Mouse (Mus musculus): ENCODE data around the gene Chst11.

Gene Chst11

DNA sequence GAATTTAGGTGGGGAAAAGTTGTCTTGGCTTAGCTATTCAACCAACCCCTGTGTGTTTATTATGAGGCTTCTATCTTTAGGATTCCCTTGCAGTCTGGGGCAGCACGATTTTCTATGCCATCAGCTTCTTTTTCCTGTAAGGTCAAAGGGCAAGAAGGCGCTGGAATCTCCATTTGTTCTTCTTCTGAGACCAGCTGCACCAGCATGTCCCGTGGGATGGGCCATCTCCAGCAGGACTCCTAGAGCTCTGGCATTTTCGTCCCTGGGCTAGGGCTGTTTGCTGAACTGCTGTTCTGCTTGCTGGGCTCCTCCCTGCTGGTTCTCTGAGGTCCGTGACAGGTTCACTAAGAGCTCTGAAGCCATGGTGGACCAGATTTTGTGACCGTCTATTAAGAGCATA, 45.6 kb downstream of the Chst11 start:
- no peak for DNase-seq (ENCODE audit: extremely low read depth, insufficient read length, low spot score)

DNA sequence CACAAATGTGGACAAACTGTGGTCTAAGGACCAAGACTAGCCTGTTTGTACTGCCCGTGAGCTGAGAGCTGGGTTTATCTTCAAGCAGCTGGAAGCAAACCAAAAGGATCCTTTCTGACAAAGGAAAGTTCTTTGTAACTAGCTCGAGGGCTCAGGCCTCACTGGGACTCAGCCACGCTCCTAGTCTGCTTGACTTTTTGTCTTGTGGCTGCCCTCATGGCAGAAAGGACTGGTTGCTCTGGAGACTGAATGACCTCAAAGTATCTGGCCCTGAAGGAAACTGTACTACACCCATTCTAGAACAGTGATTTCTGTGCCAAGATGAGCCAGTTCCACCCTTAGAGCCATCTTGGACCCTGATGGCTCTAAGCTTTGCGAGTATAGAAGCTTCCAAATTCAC, 46.3 kb downstream of the Chst11 start:
- no peak for DNase-seq (ENCODE audit: extremely low read depth, insufficient read length, low spot score)

DNA sequence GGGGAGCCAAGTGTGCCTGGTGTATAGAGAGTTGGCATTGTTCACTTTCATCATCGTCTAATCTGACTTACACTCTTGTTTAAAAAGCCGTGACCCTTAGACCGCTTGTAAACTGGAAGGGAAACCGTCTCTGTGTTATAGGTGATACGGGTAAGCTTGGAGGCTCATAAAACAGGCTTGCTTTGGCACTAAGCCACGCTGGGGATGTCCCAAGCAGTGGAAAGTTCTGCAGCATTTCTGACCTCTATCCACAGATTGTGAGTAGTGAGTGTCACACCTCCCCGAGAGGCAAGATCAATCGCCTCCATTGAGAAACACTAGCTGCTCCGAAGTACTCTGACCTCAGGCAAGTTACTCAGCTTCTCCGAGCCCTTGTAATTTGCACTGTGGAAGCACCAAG, 47.3 kb downstream of the Chst11 start:
- no peak for DNase-seq (ENCODE audit: extremely low read depth, insufficient read length, low spot score)

DNA sequence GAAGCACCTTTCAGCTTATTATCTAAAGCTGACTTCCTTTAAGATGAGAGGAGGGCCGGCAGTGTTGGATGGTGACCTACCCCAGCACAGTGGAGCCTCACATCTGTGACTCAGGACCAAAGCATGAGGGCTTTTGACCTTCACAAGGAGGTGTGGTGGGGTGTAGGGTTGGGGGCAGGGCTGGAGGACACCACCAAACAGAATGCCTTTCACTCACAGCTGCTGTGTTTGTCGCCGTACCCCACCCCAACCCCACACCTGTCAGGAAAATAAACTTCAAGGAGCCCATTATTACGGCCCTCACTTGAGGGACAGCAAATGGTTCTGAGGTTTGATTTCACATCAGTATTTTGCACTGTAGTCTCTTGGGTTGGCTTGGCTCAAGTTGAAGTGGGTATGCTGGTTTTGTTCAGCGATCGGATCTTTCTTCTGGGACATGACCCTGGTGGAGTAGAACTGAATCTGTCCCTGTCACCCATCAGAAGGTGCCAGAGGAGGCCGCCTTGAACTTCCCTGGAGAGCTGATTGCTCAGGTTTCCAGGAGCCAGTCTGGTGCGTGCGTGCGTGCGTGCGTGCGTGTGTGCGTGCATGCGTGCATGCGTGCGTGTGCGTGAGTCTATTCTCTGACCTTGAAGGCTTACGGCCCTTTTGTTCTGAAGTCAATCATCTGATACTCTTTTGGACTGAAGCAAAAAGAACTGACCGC, 51.2 kb downstream of the Chst11 start:
- peak; percentile 26 for DNase-seq (ENCODE audit: extremely low read depth, insufficient read length, low spot score)

DNA sequence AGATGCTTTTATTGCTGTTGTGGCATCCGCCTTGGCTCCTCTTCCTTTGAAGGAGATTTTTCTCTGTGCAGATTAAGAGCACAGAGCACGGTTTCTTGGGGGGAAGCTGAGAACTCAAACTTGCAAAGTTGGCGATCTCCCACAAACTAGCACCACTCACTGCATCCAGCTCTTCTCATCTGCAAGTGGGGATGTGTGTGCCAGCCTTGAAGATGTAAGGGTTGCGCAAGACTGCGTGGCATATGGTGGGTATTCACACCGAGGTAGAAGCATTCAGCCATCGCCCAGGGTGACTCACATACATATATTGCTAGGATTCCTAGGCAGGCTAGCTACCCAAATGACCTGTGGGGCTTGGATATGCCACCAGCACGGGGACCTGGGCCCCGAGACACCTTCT, 52.9 kb downstream of the Chst11 start:
- no peak for DNase-seq (ENCODE audit: extremely low read depth, insufficient read length, low spot score)

DNA sequence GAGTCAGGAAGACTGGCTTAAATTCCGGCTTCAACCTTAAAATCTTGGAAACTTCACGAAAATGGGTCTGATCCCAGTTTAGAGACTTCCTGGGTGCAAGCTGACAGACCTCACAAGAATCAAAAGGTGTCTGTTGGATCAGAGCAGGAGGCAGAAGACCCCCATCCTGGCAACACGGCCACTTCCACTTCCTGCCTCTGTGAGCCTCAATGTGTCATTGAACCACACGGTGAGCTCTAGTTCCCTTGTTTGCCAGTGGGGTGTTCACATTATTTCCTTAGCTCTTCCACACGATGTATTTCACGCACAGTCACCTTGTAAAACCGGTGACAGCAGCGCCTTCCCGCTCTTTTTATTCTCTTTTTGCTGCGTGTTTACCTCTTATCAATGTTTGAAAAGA, 54.1 kb downstream of the Chst11 start:
- DNase-seq (ENCODE audit: extremely low read depth, insufficient read length, low spot score): no peak

DNA sequence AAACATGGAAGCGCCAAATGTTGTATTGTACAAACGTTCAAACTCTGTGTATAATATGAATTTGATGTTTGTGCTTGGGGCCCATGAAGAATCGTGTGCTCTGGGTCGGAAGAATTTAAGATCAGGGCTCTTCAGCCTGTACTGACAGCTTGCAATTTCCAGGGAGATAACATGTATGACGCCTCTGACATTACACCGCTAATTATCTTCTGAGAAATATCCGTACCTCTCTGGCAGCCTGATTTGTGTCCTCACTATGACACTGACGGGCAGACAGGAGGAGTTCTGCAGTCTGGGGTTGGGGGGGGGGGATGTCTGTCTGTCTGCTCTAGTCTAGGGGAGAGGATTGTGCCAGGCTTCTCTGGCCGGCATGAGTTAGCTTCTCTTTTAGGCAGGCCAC, 56.6 kb downstream of the Chst11 start:
- no peak for DNase-seq (ENCODE audit: extremely low read depth, insufficient read length, low spot score)

DNA sequence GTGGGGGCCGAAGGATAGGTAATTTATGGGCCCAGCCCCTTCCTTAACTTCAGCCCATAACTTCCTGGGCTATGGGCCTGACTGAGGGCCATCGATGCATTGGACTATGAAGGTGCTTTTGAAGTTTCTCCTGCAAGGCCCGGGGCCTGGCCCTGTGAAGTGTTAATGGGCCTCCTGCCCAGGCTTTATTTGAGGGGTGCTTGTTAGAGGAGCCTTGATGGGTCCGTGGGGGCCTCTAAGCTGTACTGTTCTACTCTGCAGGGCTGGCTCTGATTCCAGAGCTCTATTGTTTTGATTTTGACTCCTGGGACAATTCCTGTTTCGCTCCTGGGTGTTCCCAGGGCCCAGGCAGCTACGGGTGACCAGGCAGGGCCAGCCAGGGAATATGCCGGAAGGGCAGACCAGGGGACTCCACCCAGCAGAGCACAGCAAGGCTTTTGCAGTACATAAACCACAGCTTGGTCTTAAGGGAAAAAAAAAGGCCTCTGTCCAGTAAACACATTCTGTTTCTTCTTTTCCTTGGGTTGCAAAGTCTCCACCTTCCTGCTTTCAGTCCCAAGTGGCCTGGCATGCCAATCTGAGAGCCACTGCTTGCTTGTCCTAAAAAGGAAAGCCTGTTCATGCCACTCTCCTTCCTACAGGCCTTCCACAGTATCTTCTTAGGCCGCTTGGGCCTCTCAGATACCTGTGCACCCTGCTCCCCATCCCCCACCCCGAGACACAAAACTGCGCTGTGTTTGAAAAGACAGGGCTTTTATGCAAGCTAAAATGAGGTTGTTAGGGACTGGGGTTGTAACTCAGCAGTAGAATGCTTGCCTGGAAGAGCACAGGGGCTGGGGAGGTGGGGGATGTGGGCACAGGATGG, 57.5 kb downstream of the Chst11 start:
- no peak for DNase-seq (ENCODE audit: extremely low read depth, insufficient read length, low spot score)

DNA sequence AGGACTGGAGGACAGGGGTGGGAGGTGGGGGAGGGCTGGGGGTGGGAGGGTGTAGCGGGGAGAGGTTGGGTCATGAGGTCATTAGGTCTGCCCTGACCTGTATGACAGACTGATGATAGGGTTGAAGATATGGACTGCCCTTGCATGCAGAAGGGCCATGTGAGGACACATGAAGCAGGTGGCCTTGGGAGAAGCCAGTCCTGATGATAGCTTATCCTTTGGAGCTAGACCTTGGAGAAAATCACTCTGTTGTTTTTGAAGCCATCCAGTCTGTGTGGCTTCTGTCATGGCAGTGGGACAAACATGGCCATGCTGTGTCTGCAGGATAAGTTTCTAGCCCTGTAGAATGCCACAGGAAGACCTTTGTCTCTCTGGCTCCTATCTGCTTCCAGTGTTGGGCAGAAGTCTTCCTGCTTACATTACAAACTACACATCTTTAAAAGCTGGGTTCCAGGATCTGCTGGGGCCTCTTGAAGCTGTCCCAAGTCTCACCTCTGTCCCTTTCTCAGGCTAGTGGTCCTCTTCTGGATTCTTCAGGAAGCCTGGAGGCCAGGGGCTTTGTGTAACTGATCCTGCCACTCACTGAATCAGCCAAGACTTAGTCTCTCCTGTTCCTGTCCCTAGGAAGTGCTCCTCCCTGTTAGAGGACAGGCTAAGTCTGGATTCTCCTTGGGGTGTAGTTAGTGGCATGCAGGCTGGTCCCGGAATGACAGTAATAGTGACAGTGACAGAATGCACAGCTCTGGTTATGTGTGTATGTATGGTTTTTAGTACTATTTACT, 58.4 kb downstream of the Chst11 start:
- no peak for DNase-seq (ENCODE audit: extremely low read depth, insufficient read length, low spot score)

DNA sequence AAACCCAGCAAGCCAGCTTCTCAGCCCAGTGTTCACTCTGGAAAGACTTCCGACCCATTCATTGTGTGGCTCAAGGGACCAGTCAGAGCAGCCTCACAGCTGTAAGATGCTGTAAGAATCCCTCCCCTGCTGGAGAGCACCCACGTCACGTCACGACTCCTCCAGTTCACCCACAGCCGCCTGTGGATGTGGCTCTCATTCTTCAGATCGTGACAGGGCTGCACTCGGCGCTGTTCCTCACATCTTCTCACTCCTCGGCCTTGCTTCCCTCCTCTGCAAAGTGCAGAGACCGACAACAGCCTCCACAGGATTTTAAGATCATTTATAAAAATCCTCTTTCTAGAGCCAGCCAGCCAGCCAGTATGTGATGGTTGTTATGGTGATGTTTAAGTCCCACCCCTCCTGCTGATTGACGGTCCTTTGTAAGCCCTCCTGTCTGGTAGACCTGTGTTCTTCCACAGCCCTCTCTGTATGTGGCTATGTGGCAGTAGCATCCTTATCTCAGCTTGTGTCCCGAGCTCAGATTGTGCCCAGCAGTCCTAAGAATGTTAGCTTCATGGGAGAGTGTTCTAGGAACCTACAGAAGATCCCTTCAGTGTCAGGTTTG, 64.0 kb downstream of the Chst11 start:
- DNase-seq (ENCODE audit: extremely low read depth, insufficient read length, low spot score): no peak

DNA sequence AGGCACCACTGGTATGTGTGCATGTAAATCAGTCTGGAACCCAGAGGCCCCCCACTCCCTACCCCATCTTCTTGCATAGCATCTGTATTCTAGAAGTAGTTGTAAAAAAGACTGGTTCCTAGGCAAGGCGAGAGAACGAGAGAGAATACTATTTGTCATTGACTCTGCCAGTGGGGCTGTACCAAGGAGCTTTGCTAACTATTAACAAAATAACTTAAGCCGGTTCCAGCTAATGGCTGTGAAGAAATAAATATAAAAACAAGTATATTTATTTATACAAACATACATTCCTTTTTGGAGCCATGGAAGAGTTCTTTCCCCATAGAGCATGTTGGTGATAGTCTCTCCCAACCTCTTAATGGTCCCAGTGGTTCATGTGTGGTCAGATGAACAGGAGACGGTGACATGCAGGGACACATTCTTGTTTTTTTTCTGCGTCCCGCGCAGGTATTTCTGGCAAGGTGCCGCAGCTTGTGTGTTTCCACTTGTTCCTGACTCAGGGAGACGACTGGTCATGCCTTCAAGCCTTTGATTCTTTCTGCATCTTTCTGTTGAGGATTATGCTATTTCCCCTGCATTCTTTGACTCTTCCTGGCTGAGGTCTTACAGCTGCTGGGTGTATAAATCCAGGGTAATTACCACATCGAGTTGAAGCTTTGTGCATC, 68.7 kb downstream of the Chst11 start:
- no peak for DNase-seq (ENCODE audit: extremely low read depth, insufficient read length, low spot score)

DNA sequence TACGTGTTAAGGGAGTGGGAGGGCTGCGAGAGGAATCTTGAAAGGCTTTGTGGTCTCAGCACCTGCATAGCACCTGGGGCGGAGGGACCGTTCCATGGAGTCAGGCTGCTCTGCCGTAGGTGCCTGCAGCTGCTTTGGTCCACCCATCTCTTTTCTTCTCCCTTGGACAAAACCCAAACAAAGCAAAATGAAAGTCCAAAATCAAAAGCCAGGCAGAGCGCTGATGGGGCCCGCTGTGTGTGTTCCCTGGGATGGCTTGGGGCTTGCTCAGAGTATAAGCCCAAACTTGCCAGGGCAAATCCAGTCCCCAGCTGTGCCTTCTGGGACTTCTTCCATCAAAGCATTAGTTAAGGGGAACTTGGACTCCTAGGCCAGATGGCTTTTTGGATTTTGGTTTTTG, 71.0 kb downstream of the Chst11 start:
- no peak for DNase-seq (ENCODE audit: extremely low read depth, insufficient read length, low spot score)

DNA sequence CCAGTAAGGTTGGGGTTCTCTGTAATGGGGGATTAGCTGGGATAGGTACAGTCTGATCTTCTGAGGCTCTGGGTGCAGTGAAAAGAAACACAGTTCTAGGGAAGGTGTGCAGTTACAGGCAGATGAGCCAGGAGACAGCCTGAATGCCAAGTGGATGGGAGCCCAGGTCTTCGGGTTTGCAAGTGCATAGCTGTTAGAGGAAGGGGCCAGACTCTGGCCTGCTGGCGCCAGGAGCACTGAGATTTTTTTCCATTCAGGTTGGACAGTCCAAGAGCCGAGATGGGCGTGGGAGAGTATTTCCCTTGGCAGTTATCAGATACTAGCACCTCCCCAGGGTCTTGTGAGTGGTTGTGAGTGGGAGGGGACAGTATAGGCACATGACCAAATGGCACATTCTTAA, 71.6 kb downstream of the Chst11 start:
- no peak for DNase-seq (ENCODE audit: extremely low read depth, insufficient read length, low spot score)

DNA sequence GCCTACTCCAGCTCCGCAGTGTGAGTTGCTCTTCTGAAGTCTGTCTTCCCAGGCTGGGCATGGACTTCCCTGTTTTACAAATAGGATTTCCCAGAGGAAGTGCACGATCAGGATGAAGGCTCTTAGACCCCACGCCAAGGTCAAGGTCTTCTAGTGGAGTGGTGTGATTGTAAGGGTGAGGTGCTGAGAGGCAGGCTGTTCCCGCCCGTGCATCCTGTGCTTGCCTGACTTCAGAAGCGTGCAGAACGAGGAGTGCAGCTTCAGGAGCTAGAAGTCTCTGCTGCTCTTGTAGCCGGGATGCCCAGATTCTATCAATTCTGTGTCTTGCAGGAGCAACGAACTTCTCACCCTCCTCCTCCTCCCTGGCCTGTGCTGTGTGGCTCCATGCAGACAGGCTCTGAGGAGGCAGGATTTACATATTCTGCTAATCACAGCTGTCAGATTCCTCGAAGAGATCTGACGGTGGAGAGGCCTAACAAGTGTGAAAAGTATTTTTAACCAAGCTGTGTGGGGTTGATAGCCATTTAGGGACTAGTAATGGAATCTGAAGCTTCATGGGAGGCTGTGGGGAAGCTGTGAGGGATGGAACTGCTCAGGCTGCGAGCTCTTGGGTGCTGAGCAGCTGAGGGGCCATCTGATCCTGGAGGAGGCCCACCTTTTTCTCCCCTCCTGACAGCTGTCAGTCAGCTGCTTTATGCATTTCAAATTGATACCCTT, 74.9 kb downstream of the Chst11 start:
- no peak for DNase-seq (ENCODE audit: extremely low read depth, insufficient read length, low spot score)

DNA sequence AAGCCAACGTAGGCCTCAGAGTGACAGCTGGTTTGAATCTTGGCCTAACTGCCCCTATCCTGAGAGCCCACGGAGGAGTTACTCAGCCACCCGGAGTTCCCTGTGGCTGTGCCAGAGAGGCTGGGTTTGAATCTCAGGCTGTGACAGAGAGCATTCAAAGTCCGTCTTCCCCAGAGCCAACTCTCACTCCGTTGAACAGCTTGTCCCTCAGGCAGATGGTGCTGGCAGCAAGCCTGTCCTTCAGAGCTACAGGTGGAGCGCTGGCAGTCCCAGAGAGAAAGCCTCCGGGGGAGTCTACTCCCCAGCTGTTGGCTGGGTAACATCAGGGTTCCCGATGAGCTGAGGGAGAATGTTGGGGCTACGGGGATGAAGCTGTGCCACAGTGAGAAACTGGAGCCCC, 77.0 kb downstream of the Chst11 start:
- no peak for DNase-seq (ENCODE audit: extremely low read depth, insufficient read length, low spot score)

DNA sequence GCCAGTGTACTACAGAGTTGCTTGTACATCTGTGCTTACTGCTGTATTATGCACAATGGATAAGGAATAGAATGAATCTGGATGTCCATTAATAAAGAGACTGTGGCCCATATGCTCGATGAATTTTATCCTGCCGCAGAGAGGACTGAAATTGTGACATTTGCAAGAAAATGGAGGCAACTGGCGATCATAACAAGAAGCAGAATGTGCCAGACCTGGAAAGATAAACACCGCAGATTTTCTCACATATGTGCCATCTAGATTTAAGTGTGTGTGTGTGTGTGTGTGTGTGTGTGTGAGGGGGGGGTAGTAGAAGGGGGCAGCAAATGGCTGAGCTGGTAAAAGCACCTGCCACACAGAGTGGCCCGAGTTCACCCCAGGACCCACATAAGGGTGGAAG, 79.5 kb downstream of the Chst11 start:
- no peak for DNase-seq (ENCODE audit: extremely low read depth, insufficient read length, low spot score)

DNA sequence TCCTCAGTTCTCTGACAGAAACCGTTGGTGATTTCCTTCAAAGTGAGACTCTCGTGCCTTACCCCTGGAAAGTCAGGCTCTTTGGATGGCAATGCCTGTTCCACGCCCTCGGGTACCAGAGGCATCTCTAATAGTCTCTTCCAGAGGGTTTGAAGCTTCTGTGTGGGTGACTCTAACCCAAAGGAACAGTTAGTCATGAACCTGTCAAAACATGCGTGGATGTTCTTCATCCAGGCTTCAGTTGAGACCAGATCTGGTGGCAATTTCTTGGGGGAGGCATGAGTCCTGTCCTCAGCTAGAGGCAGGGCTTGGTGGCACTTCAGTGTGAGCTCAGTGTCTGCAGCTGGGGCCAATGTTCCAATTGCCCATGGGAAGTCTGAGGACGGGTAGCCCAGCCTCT, 80.9 kb downstream of the Chst11 start:
- no peak for DNase-seq (ENCODE audit: extremely low read depth, insufficient read length, low spot score)

DNA sequence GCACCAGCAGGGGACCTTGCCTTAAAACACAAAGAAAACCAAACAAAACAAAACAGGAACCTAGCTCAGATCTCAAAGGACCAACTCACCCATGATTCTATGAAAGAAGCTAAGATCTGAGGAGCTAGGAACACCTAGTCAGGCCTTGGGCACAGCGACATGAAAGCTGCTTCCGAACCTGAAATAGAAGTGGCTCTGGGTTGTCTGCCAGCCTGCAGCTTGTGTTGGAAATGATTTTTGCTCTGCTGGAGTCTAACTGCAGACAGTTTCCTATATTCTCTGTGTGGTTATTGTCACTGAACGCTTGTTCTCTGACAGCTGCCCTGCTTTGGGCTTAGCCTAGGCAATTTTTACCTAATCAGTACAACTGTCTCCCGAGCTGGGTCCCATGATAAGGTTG, 82.0 kb downstream of the Chst11 start:
- DNase-seq (ENCODE audit: extremely low read depth, insufficient read length, low spot score): no peak

DNA sequence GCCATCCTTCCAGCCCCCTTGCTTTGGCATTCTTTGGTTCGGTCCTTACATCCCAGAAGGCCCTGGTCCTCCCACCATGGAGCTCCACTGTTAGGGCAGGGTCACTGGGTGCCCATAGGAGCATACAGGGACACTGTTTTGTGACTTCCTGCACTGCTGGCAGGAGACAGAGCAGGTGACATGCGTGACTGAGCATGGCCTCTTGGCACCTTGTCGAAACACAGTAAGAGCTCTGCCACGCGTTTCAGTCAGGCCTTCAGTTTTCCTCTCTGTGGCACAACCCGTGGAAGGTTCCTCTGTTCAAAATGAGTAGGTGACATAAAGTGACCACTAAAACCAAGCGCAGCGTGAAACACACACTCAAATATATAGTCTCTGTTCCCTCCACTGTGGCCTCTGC, 83.2 kb downstream of the Chst11 start:
- no peak for DNase-seq (ENCODE audit: extremely low read depth, insufficient read length, low spot score)

DNA sequence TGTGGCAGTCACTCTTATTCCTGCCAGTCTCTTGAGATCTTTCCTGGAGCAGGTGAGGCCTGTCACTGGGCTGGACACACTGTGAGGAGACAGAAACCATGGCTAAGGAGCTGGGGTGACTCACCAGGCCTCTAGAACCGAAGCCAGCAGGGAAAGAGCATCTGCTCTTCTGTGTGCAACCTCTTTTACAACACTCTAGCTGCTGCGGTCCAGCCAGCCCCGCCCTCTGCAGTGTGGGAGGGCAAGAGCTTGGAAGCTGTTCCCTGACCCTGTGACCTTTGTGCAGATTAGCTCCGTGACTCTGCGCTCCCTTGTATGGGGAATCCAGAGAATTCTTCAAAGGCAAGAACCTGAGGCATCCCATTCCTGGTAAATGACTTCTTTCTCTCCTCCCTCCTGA, 84.5 kb downstream of the Chst11 start:
- DNase-seq (ENCODE audit: extremely low read depth, insufficient read length, low spot score): peak; percentile 71
